Mouse (Mus musculus): Measurements from ENCODE around the gene Smad6.

Gene Smad6

DNA sequence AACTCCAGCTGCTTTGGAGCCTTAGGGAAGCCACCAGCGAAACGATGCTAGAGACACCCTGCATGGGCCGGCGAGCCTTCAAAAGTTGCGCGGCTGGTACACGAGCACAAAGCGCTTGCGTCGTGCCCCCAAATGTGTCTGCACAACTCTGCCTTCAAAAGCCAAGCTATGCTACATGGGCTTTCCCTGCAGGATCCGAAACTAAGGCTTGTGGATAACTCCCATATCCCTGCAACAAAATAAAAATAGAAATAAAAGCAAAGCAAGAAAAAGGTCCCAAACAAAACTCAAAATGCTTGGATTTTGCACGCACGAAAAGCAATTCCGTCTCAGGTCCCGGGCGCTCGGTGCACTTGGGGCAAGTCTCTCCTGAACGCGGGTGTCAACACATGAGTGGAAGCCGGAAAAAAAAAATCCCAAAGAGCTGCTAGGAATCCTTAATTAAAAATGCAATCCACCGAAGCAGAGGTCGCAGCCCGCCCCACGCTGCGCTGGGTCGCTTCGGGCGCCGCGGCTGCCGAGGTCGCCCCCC is 474 bp downstream of the Smad6 start:
- DNase-seq (ENCODE audit: low spot score), result no peak

DNA sequence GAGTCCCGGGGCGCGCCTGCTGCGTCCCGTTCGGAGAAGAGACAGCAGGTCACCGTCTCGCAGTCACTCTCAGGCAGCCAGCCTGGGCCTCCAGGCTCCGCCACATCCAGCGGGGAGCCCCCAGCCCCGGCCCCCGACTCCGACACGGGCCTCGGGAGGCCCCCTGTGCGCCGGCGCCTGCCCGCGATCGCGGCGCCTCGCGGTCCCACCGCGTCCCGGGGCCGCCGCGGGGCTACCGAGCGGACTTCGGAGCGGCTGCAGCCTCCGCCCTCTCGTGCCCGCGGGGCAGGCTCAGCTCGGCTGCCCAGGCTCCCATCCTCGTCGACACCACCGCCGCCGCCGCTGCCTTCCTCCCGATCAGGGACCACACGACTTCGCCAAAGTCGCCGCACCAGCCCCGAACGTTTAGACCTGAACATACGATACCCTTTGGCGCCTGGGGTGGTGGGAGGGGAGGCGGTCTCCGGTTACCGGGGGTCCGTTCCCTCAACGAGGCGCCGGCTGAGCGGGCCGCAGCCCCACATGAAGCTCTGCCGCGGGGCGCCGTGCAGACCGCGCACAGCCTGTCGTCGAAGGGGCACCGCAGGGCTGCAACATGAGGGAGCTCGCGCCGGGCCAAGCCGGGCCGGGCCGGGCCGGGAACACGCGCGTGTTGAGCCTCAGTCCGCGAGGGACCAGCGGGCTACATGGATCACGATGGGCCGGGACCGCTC is 1.1 kb downstream of the Smad6 start:
- DNase-seq (ENCODE audit: low spot score), result no peak

GRCm38 (mm10) chr9:64020171-64020605 is 1.7 kb downstream of the Smad6 start:
- no peak for DNase-seq (ENCODE audit: low spot score)

- DNase-seq (ENCODE audit: low spot score), result no peak
Measured at GRCm38 (mm10) chr9:64019036-64019886, 2.6 kb downstream of the Smad6 start.

DNA sequence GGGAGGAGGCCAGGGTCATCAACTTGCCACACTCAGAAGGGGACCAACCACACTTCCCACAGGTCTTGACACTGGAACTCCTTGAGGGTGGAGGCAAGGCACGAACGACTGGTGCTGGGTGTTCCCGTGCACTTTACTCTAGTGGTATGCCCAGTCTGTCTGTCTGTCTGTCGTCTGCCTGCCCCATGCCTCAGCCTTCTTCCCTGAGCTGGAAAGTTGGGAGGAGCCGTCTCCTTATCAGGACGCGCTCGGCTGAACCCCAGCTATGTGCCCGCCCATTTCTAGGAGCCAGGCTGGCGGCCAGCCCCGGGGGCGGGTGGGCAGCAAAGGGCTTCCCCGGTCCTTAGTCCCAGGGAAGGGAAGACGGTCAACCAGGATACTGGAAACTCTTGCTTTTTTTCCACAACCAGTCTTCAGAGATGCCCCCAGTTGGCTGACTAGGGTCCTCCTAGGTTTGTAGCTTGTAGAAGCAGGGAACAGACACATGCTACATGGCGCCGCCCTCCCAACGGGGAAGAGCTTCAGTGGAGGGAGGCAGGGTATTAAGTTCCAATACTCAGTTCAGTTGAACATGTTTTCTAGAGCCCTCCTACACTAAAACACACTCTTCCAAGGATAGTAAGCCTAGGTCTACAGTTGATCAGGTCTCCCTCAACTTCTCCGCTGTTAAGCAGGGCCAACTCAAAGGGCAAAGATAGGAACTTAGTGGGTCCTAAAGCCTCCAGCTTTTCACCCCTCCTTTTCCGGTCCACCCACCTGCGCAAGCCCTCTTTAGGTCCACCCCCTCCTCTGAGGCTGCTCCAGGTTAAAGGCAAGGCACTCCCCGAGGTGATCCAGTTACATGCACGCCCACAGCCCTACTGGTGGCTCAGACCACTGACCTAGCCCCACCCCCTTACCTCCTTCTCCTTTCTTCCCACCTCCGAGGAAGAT is 3.7 kb downstream of the Smad6 start:
- peak; percentile 32 for DNase-seq (ENCODE audit: low spot score)

DNA sequence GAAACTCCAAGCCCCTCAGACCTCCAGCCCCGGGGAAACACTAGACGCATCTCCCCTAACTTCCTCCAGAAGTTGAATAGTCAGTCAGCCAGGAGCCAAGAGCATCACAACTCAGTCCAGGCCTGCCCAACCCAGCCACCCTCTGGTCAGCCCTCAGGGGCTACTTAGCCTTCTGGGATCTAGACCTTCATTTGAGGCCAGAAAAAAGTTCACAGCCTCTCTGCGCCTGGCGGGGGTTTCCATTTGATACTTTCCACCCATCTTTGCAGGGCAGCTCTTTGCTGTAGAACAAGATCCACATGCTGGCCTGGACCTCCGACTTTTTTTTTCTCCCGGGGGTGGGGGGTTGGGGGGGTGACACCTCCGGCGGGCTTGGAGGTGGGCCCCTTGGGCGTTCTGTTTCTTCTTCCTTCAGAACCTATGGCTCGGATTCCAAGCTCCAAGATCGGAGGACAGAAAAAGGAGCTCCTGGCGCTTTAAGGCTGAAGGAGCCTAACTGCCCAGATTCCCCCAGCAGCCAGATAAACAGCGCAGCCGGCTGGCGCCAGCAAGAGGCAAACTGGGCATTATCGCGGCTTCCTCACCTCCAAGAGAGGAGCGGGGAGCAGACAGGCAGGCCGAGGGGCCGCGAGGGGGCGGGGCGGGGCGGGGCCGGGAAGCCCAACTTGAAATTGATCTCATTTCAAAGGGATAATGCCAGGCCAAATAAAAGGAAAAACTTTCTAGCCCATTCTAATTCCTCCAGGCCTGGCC is 5.0 kb downstream of the Smad6 start:
- no peak for DNase-seq (ENCODE audit: low spot score)

GRCm38 (mm10) chr9:64016092-64016491 is 5.8 kb downstream of the Smad6 start:
- DNase-seq (ENCODE audit: low spot score), result no peak

- no peak for DNase-seq (ENCODE audit: low spot score)
Measured at GRCm38 (mm10) chr9:64014801-64015200, 7.1 kb downstream of the Smad6 start.

GRCm38 (mm10) chr9:64011356-64011755 is 10.5 kb downstream of the Smad6 start:
- DNase-seq (ENCODE audit: low spot score), result no peak

DNA sequence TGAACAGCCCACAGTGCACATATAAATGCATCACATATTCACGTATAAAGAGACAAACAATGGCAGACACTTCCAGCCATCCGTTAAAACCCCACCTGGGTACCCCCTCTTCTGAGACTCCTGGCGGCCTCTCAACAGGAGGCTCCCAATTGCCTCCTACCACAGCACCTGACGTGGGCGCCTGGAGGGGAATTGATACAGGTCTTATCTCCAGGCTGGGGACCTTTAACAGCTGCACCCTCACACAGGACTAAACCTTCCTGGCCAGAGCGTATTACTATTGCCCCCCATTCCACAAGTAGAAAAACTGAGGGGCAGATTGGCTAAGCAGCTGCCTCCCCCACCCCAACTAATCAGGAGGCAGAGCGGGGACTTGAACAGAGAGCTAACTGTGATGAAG is 18.9 kb downstream of the Smad6 start:
- DNase-seq (ENCODE audit: low spot score), result no peak

- DNase-seq (ENCODE audit: low spot score), result no peak
Measured at GRCm38 (mm10) chr9:64001081-64001480, 20.8 kb downstream of the Smad6 start.

- no peak for DNase-seq (ENCODE audit: low spot score)
Measured at GRCm38 (mm10) chr9:64000085-64000484, 21.8 kb downstream of the Smad6 start.

DNA sequence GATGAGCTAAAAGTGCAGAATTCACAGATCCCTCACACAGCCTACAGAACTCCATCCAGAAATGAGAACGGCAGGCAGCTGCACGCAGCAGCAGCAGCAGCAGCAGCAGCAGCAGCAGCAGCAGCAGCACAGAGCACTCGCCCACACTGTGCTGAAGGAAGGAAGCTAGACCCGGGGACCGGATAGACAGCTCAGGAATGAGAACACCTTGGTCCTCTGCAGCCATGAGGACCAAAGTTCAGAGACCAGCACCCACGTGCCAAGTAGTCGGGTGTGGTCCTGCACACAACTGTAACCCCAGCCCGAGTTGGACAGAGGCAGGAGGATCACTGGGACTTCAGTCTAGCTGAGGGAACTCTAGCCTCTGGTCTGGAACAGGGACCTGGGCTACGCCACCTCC is 22.7 kb downstream of the Smad6 start:
- no peak for DNase-seq (ENCODE audit: low spot score)

DNA sequence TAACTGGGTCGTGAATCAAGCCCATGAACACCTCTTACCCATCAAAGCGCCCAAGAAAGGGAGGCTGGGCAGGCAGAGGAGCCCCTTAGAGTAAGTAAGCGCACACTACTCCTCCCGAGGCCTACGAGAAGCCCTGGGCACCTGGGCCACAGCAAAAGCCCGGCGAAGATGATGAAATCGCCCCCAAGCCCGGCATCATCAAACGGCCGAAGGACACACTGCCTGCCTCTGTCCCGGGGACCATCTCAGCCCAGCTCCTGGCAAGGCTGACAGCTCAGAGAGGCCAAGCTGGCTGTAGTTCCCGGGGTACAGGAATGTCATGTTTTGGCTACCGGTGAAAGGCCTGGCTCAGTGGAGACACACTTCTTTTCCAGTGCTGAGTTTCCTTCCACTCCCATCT is 23.8 kb downstream of the Smad6 start:
- no peak for DNase-seq (ENCODE audit: low spot score)

DNA sequence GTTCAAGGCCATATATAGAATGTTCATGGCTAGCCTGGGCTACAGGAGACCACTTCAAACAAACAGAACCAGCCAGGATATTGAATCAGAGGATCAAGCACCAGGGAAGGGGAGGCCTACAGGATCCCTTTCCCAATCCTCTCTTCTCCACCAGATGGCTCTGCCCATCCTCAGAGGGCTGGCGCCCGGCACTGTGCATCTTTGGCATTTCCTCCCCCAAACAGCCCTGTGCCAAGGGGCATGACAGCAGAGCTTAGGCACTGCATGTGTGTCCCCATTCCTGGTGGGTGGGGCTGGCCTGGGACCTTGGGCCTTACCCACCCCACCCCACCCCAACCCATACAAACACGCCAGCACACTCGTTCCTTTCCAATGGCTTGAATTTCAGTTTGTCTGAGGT is 24.4 kb downstream of the Smad6 start:
- no peak for DNase-seq (ENCODE audit: low spot score)

DNA sequence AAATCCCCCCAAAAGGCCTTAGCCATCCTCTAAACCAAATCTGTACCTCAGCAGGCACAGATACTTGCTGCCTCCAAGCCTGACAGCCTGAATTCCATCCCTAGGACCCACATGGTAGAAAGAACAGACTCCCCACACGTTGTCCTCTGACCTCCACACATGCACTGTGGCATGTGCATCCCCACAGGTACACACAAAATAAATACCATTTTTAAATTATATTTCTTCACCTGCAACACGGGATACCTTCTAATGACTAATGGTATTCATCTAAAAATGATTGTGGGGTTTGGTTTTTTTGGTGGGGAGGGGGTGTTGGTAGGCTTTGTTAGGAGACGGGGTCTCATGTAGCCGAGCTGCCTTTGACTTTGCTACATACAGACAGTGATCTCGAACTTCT is 28.6 kb downstream of the Smad6 start:
- DNase-seq (ENCODE audit: low spot score), result no peak

- no peak for DNase-seq (ENCODE audit: low spot score)
Measured at GRCm38 (mm10) chr9:63992761-63993160, 29.1 kb downstream of the Smad6 start.

DNA sequence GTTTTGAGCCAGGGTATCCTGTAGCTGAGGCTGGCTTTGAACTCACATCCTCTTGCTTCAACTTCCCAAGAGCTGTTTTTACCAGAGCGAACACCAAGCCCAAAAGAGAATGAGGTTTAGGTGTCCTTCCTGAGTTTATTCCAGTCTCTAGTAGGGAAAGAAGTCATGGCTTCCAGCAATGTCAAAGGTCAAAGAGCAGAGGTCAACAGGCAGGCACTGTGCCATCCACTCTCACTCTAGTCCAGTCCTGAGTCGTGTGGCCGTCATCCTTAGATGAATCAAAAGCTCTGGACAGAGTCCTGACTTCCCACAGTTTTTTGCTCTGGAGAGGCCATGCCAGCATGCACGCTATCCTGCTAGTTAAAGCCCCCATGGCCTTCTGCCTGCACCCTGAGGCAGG is 30.7 kb downstream of the Smad6 start:
- DNase-seq (ENCODE audit: low spot score), result no peak

DNA sequence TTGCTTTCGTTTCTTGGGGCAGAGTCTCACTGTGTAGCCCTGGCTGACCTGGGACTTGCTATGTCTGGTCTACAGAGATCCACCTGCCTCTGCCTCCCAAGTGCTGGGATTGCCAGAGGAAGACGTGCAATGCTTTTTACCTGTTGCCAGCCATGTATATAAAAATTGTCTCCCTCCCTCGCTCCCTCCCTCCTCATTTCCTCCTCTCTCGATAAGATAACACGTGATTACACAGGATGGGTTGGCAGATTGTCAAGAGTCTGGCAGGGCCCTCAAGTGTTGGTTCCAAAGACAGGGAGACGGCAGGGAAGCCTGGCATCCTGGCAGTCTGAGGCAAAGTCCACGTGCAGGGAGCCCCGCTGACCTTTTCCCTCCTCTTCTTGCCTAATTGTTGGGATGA is 32.2 kb downstream of the Smad6 start:
- DNase-seq (ENCODE audit: low spot score), result no peak

GRCm38 (mm10) chr9:63989214-63989613 is 32.6 kb downstream of the Smad6 start:
- DNase-seq (ENCODE audit: low spot score), result no peak

DNA sequence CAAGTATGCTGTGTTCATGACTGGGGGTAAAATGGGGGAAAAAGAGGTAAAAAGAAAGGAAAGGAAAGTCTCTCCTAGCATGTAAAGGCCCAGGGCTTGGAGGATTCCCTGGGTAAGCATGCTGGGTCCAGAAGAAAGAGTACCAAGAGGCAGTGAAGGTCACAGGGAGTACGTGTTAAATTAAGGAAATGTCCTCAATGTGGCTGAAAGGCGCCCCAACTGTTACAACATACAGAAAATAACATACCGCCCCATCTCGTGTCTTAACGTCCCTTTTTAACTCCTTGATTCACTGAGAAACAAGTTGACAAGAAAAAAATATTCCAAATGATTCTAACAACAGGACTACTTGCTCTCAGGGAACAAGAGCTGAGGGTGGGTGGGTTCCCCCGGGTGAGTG is 36.7 kb downstream of the Smad6 start:
- no peak for DNase-seq (ENCODE audit: low spot score)

Measured in urinary bladder, postnatal 10 days (tissue).